Mouse (Mus musculus): ENCODE measurements around the gene Etv6. TPM values are rescaled to one million over a fixed set of nuclear protein-coding genes. Genes with fewer than 3 reads are reported as not detected.

Gene Etv6
- total RNA-seq, 4 experiments from 2014 or later = 13.3 to 16.1 (median 15.1) TPM

Other genes starting within 250 kb of the Etv6 start
- gene Kap, start 181.9 kb upstream of the Etv6 start, total RNA-seq (2022) = not detected